Mouse (Mus musculus) embryonic facial prominence, embryonic 15.5 days (tissue): ENCODE results near the gene H2-DMb2. TPM values are rescaled to one million over a fixed set of nuclear protein-coding genes. Genes with fewer than 3 reads are reported as not detected.

Source experiments
- ATAC-seq: fragments of 200-750 bp; cut with Nextera tagmentation; 2 replicates; pipeline ENCODE4 v1.8.0; 2017; ENCODE audit warnings: low read depth, moderate TSS enrichment; ENCODE audit not compliant: insufficient number of reproducible peaks, low FRiP score, low TSS enrichment
- H3K27ac ChIP-seq: fragments of 300-500 bp; sonication (generic); replicated peaks from 2 replicates; pipeline ENCODE4 v1.5.1; 2015; ENCODE audit warnings: mild to moderate bottlenecking, inconsistent platforms
- H3K27me3 ChIP-seq: fragments of 300-500 bp; sonication (generic); 2 replicates; pipeline ENCODE4 v1.6.1; 2015; ENCODE audit warnings: inconsistent platforms
- H3K36me3 ChIP-seq: fragments of 300-500 bp; sonication (generic); 2 replicates; pipeline ENCODE4 v1.6.1; 2015; ENCODE audit warnings: mild to moderate bottlenecking, inconsistent platforms
- H3K4me1 ChIP-seq: fragments of 300-500 bp; sonication (generic); 2 replicates; pipeline ENCODE4 v1.6.1; 2015; ENCODE audit warnings: inconsistent platforms
- H3K4me2 ChIP-seq: fragments of 300-500 bp; sonication (generic); replicated peaks from 2 replicates; pipeline ENCODE4 v1.6.1; 2015; ENCODE audit warnings: mild to moderate bottlenecking, inconsistent platforms
- H3K4me3 ChIP-seq: fragments of 300-500 bp; sonication (generic); replicated peaks from 2 replicates; pipeline ENCODE4 v1.5.1; 2015; ENCODE audit warnings: mild to moderate bottlenecking, inconsistent platforms
- H3K9ac ChIP-seq: fragments of 300-500 bp; sonication (generic); 2 replicates; pipeline ENCODE4 v1.6.1; 2015; ENCODE audit warnings: inconsistent platforms
- H3K9me3 ChIP-seq: fragments of 300-500 bp; sonication (generic); replicated peaks from 2 replicates; pipeline ENCODE4 v1.6.1; 2016; ENCODE audit warnings: inconsistent platforms
- WGBS: fragments of 180-500 bp; shearing (Covaris S2); methylation state at CpG from one replicate; pipeline ENCODE4 v1.1.7; 2015; 5-methylcytosine and 5-hydroxymethylcytosine counted together
- polyA plus RNA-seq: library from polyadenylated mRNA; unstranded; fragments of >200 nt; fragmentation: Nextera tagmentation; extraction: Ambion mirVana; gene quantifications from 2 replicates; pipeline ENCODE4 v1.2.1, GENCODE M21; 2015

The H2-DMb2 gene
- polyA plus RNA-seq, 1 experiment from 2014 or later, result 0.61 TPM

DNA sequence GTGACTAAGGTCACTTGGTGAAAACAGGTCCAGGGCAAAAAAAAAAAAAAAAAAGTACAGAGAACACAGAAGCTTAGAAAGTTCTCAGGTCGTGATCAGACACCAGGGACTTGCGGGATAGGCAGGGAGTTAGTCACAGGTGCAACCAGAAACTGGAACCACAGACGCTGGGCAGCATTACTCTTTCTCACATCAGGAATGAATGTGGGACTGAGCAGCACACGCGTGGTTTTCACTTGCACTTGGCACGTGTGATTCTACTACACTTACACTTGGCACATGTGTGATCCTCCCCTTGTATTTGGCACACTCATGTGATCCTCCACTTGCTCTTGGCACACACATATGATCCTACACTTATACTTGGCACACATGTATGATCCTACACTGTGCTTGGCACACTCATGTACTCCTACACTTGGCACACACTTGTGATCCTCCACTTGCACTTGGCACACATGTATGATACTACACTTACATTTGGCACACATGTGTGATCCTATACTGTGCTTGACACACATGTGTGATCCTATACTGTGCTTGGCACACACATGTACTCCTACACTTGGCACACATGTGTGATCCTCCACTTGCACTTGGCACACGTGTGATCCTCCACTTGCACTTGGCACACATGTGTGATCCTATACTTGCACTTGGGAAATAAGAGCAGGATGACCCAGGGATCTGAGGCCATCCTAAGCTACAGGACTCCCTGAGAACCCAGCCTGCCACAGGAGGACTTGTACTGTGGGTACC is 35.8 kb upstream of the H2-DMb2 start:
- Histone ChIP-seq H3K9ac (no peak overlapping the region), H3K36me3 (peaks cover 32% of the 10 kb centered on the region), H3K9me3 (no peaks in the 10 kb centered on the region), H3K27ac (no peak overlapping the region), H3K4me2 (no peak overlapping the region), H3K27me3 (no peaks in the 10 kb centered on the region), H3K4me3 (no peak overlapping the region), H3K4me1 (0 out of 2 replicates have a peak, but pooled peaks cover 5% of the 10 kb centered on the region)
- 79% methylated on average over 7 of the region's 7 CpGs for WGBS
- ATAC-seq, result no peak

DNA sequence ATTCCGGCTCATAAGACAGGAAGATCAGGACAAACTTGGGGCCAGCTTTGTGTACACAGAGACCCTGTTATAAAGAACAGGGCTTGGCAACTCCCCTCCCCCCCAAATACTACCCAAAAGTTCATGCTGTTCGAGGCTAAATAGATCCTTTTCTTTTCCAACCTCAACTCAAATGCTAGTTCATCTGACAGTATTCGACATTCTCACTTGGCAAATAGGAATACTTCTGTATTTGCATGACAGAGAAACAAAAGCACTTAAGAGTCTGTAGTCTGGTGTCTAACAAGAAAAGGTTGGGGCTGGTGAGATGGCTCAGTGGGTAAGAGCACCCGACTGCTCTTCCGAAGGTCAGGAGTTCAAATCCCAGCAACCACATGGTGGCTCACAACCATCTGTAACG is 34.6 kb upstream of the H2-DMb2 start:
- 72% methylated on average over 5 of the region's 6 CpGs for WGBS
- H3K36me3 ChIP-seq, result peaks cover 44% of the 10 kb centered on the region
- no peak overlapping the region for H3K4me2 ChIP-seq
- H3K4me1 ChIP-seq, result 0 out of 2 replicates have a peak, but pooled peaks cover 12% of the 10 kb centered on the region
- ATAC-seq, result no peak
- no peak overlapping the region for H3K4me3 ChIP-seq
- no peak overlapping the region for H3K9ac ChIP-seq
- H3K27ac ChIP-seq, result no peak overlapping the region
- no peaks in the 10 kb centered on the region for H3K9me3 ChIP-seq
- no peaks in the 10 kb centered on the region for H3K27me3 ChIP-seq

DNA sequence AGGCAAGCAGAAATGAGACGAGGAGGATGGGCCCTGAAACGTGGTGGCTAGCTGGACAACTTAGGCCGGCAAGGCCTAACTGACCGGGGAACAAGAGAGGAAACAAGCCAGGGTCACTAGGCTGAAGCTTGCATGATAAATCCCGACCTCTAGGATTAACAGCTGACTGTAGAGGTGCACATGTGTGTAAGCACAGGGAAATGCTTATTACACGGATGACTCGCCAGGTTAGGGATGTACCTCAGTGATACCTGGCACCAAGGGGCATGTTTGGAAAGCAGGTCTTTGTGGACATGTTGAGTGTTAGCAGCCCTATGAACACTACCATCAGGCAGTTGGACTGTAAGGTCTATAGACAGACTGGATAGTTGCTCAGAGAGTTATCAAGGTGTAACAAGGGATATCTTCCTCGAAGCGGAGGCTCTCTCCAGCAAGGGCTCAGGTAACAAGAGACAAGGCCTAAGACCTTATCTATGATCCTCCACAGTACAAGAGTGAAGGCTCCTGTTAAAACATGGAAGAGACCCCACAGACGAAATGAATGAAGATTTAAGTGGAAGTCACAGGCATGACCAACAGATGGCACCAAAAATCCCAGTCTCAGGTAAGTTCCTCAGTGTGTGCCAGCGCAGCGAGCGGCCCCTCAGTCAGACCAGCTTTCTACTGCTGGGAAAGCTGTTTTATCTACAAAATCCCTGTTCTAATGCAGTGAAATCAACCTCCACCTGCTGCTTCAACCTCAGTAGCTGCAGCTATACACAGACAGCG is 33.9 kb upstream of the H2-DMb2 start:
- Histone ChIP-seq H3K4me3 (no peak overlapping the region), H3K27me3 (no peaks in the 10 kb centered on the region), H3K4me2 (no peak overlapping the region), H3K36me3 (peaks cover 52% of the 10 kb centered on the region), H3K4me1 (0 out of 2 replicates have a peak, but pooled peaks cover 12% of the 10 kb centered on the region), H3K9ac (no peak overlapping the region), H3K27ac (no peak overlapping the region), H3K9me3 (no peaks in the 10 kb centered on the region)
- no peak for ATAC-seq
- WGBS, result 72% methylated on average over 14 of the region's 14 CpGs

DNA sequence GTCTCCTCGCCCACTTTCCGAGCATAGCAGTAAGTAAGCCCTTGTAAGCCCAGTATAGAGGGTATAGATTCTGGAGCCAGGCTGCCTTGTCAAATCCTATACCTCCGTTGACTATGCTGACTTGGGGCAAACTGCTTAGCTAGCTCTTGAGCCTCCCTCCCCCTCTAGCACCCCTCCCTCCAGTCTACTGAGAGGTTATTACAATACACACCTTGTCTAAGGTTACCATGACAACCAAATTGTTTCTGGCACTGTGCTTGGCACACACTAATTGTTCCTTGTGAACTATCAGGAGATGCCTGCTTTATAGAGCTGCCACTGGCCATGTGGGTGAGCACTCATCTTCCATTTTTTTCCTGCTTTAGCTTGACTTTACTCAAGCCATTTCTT is 33.3 kb upstream of the H2-DMb2 start:
- Histone ChIP-seq H3K27me3 (no peaks in the 10 kb centered on the region), H3K36me3 (peaks cover 58% of the 10 kb centered on the region), H3K4me2 (no peak overlapping the region), H3K9ac (no peak overlapping the region), H3K4me1 (0 out of 2 replicates have a peak, but pooled peaks cover 12% of the 10 kb centered on the region), H3K4me3 (no peak overlapping the region), H3K9me3 (no peaks in the 10 kb centered on the region), H3K27ac (no peak overlapping the region)
- WGBS, result 46% methylated on average over 3 of the region's 3 CpGs
- ATAC-seq, result no peak

DNA sequence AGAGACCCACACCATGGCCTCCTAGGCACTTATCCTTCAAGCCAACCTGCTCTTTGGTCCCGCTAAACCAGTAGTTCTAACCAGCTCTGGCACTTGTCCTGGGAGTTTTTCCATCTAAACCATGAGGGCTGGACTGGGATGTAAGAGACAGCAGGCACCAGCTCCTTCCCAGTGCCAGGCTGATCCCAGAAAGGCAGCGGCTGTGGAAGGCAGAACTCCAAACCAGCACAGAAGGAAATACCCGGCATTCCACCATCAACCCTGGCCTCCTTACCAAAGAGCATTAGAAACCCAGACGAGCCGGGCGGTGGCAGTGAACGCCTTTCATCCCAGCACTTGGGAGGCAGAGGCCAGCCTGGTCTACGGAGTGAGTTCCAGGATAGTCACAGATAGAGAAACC is 32.8 kb upstream of the H2-DMb2 start:
- no peak overlapping the region for H3K9ac ChIP-seq
- no peak overlapping the region for H3K4me3 ChIP-seq
- H3K4me2 ChIP-seq, result no peak overlapping the region
- H3K27me3 ChIP-seq, result no peaks in the 10 kb centered on the region
- WGBS, result 61% methylated on average over 8 of the region's 8 CpGs
- H3K9me3 ChIP-seq, result no peaks in the 10 kb centered on the region
- peaks cover 63% of the 10 kb centered on the region for H3K36me3 ChIP-seq
- 0 out of 2 replicates have a peak overlapping the region, but pooled peaks have one; percentile 39 for H3K27ac ChIP-seq
- ATAC-seq, result no peak
- H3K4me1 ChIP-seq, result 0 out of 2 replicates have a peak, but pooled peaks cover 14% of the 10 kb centered on the region

DNA sequence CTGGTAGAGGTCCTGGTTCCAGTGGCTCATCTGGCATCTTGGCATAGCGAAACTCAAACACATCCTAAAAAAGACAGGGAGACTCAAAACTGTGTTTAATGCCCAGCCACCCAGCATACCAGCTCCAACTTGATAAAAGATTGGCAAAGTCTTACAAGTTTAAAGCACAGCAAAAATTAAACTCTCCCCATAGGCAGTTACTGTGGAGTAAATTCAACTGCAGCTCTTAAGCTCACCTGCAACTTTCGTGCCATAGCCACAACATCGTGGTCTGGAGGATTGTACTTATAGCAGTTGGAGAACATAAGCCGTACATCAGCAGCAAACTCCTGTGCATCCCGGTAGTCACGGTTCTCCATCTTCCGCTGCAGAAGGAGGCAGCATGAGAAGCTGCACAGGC is 29.0 kb upstream of the H2-DMb2 start:
- 0 out of 2 replicates have a peak overlapping the region, but pooled peaks have one; percentile 1 for H3K4me3 ChIP-seq
- H3K4me2 ChIP-seq, result no peak overlapping the region
- H3K27me3 ChIP-seq, result no peaks in the 10 kb centered on the region
- peaks cover 93% of the 10 kb centered on the region for H3K36me3 ChIP-seq
- 86% methylated on average over 7 of the region's 7 CpGs for WGBS
- H3K27ac ChIP-seq, result no peak overlapping the region
- H3K4me1 ChIP-seq, result peaks cover 32% of the 10 kb centered on the region
- H3K9me3 ChIP-seq, result no peaks in the 10 kb centered on the region
- no peak for ATAC-seq
- no peak overlapping the region for H3K9ac ChIP-seq

DNA sequence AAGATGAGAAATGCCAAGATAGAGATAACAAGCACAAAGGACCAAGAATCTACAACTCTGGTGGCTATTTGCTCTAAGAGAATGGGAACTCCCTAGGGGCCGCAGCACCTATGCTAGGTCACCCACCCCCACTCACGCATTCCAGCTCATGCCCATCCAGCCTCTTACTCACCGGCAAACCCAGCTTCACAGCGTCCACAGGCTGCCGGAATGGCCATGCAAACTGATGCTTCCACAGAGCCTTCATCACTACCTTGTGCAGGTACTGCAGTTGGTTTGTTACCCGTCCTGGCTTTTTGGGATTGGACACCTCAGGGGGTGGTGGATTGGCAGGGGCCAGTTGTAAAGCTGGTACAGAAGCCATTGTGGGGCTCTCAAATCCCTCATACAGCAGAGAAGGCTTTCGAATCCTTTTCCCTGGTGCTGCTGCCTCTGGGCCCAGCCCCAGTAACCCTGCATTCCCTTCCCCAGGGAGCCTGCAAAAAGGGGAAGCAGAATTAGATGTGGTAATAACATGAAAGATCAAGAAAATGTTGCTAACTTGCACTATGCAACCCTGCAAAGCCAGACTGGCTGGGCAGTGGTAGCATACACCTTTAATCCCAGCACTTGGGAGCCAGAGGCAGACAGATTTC is 26.3 kb upstream of the H2-DMb2 start:
- WGBS, result 27% methylated on average over 7 of the region's 7 CpGs
- Histone ChIP-seq H3K4me3 (peak overlapping the region; percentile 75), H3K9ac (peak overlapping the region; percentile 40), H3K36me3 (peaks cover 68% of the 10 kb centered on the region), H3K27me3 (no peaks in the 10 kb centered on the region), H3K4me1 (peaks cover 28% of the 10 kb centered on the region), H3K27ac (no peak overlapping the region), H3K9me3 (no peaks in the 10 kb centered on the region), H3K4me2 (peak overlapping the region; percentile 85)
- ATAC-seq, result no peak

DNA sequence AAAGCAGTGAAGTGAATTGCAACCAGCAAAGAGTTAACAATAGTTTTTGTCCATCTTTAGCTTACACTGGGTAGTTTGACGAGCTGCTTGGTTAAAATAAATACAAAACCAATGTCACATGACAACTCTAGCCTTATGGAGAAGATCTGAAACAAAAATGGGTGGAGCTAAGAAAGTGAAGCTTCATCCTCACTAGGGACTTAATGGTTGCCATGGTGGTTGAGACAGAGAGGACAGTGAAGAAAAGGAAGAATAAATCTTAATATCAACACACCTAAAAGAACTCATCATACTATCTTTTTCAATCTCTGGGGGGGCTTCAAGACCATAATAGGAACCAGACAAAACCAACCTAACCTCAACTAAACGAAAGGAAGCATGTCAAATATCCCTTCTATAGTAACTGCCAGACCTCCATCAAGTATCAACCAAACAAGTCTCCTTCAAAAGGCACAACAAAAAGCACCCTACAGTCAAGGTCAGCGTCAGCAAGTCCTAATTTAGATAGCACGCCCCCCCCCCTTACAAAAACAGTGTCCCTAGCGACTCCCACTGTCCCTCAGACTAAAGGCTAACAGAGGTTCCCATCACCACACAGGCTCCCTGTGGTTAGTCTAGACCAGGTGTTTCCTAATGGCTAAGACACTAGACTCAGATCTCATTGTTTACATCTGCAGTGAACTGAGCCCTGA is 25.5 kb upstream of the H2-DMb2 start:
- Histone ChIP-seq H3K27me3 (no peaks in the 10 kb centered on the region), H3K9ac (peak overlapping the region; percentile 63), H3K4me2 (peak overlapping the region; percentile 85), H3K4me3 (peak overlapping the region; percentile 75), H3K9me3 (no peaks in the 10 kb centered on the region), H3K27ac (no peak overlapping the region), H3K36me3 (peaks cover 60% of the 10 kb centered on the region), H3K4me1 (peaks cover 24% of the 10 kb centered on the region)
- ATAC-seq, result no peak
- WGBS, result 2% methylated on average over 5 of the region's 5 CpGs

DNA sequence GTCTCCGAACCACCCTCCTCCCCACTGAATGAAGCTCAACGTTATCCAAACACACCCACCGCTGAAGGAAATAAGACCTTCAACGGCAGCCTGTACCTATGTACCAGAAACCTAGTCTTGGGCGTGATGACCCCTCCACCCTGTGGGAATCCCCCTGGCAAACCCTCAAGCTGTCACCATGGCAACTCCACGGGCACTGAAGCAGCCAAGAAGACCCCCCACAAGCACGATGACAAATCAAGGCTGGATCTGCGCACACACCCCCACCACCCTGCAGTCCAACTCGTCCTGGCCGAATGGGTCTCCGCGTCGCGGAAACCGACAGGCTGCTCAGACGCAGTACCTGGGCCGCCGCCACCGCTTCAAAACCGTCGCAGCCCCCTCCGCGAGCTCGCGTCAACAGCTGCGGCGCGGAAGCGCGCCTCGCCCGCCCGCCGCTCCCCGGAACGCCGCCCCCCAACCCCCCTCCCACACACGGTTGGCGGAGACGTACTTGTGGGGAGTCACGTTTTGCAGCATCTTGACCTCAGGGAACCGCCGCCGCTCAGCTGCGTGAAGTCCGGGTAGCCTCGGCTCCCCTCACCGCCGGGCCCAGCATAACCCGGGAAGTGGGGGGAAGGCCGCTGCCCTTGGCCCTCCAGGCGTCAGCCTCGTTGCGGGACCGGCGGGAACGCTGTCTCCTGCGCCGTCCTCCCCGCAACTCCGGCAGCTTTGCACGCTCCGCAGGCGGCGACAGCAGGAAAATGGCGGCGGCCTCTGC is 24.8 kb upstream of the H2-DMb2 start:
- Histone ChIP-seq H3K36me3 (peaks cover 53% of the 10 kb centered on the region), H3K4me2 (peak overlapping the region; percentile 85), H3K9me3 (no peaks in the 10 kb centered on the region), H3K27me3 (no peaks in the 10 kb centered on the region), H3K4me3 (peak overlapping the region; percentile 75), H3K4me1 (peaks cover 19% of the 10 kb centered on the region), H3K9ac (peak overlapping the region; percentile 63), H3K27ac (peak overlapping the region; percentile 100)
- WGBS, result under 1% methylated on average over 67 of the region's 67 CpGs
- no peak for ATAC-seq

DNA sequence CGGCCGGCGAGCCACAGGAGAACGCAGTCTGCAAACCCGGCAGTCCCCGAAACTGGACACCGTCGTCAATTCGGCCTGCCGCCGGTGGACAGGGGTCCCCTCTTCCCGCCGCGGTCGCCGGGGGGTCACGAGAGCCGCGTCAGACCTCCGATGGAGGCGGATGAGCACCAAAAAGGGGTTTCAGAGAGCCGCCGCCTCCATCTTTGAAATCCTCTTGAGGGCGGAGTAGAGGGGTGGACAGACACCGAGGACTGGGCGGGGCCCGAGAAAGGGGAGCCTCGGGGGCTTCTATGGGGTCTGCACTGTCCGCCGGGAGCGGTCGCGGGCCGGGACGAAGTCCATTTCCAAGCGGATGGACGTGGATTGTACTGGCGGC is 24.2 kb upstream of the H2-DMb2 start:
- Histone ChIP-seq H3K9ac (peak overlapping the region; percentile 63), H3K9me3 (no peaks in the 10 kb centered on the region), H3K27me3 (no peaks in the 10 kb centered on the region), H3K4me1 (peaks cover 24% of the 10 kb centered on the region), H3K4me3 (peak overlapping the region; percentile 75), H3K4me2 (peak overlapping the region; percentile 85), H3K36me3 (peaks cover 47% of the 10 kb centered on the region), H3K27ac (peak overlapping the region; percentile 100)
- no peak for ATAC-seq
- WGBS, result under 1% methylated on average over 38 of the region's 38 CpGs
